Mouse (Mus musculus) thymus, adult 2 months (tissue): ENCODE results near the gene 2210016L21Rik.

Source experiments
- CTCF ChIP-seq: fragments of 200-500 bp; IDR thresholded peaks from 2 replicates; pipeline ENCODE4 v1.5.1; 2012; ENCODE audit warnings: mild to moderate bottlenecking, control low read depth, low read length, moderate library complexity, borderline replicate concordance; ENCODE audit not compliant: control insufficient read depth, poor library complexity, insufficient read depth; ENCODE audit errors: extremely low read depth
- POLR2A ChIP-seq: fragments of 200-500 bp; IDR thresholded peaks from 2 replicates; pipeline ENCODE4 v1.6.1; 2012; ENCODE audit warnings: mild to moderate bottlenecking, low read length, control low read depth, moderate library complexity; ENCODE audit not compliant: control insufficient read depth, poor library complexity, insufficient read depth; ENCODE audit errors: extremely low read depth

DNA sequence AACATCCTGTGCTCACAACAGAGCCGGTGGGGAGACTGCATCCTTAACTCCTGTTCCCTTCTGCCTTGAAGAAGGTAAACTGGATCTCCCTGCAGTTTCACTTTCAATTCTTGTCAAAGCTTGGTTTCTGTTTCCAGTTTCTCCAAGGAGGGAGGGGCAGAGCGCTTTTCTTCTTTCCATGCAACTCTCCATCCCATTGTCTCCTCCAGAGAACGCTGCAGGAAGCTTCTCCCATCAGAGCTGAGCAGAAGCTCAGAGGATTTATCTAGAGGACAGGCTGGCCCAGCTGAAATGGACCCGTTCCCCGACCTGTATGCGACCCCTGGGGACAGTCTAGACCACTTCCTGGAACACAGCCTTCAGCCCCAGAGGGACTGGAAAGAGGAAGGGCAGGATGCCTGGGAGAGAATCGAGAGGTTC is 44.6 kb upstream of the 2210016L21Rik start:
- TF ChIP-seq POLR2A (no peak), CTCF (no peak)
